9 mouse cellular contexts compared by ENCODE assay signal in genomic region chr17:27004431-27004830, GRCm38 (mm10). TPM values are rescaled to one million over a fixed set of nuclear protein-coding genes. Genes with fewer than 3 reads are reported as not detected.
DNase-seq lines count a peak whose midpoint lies in the region; ATAC-seq and TF ChIP-seq lines count a peak whose summit lies in the region.
"Had no signal": no experiment of that assay in that cellular context is flagged by ENCODE, and none has a peak within 500 bp of the region (broad histone marks: within the 10 kb centered on the region; RNA-seq: fewer than 3 reads in every experiment).

No protein-coding gene starts in this region.

- ATAC-seq in neural tube, embryonic 15.5 days (ENCODE audit: low FRiP score), result no peak
- ATAC-seq in midbrain, postnatal 0 days (ENCODE audit: low FRiP score), result no peak

- H3K4me1 ChIP-seq in neural tube, embryonic 15.5 days, result peaks cover 12% of the 10 kb centered on the region
- H3K4me1 ChIP-seq in midbrain, postnatal 0 days (ENCODE audit: insufficient read depth, low read length), result no peaks in the 10 kb centered on the region

- H3K36me3 ChIP-seq in neural tube, embryonic 15.5 days, result no peaks in the 10 kb centered on the region
- H3K36me3 ChIP-seq in midbrain, postnatal 0 days (ENCODE audit: insufficient read depth, low read length), result no peaks in the 10 kb centered on the region
- H3K36me3 ChIP-seq: limb, embryonic 12.5 days had no signal

- peak; percentile 52 to 75 for DNase-seq in cerebellum, postnatal 25 days
- no peak for DNase-seq in cerebellum, adult 11 months
- peak; percentile 67 for DNase-seq in neural tube, embryonic 10.5 days (ENCODE audit: extremely low spot score, low spot score)
- DNase-seq in cerebellum, postnatal 4 days (ENCODE audit: low spot score in 2 of 2), result peak; percentile 47 to 69
- DNase-seq in kidney, adult 9 months, result peak; percentile 69
- DNase-seq in midbrain, postnatal 0 days (ENCODE audit: low spot score), result peak; percentile 17
- DNase-seq in yolk sac, embryonic 10.5 days (ENCODE audit: low spot score), result peak; percentile 20

- H3K27me3 ChIP-seq in neural tube, embryonic 15.5 days (replicated peaks), result no peaks in the 10 kb centered on the region
- no peaks in the 10 kb centered on the region for H3K27me3 ChIP-seq in midbrain, postnatal 0 days (ENCODE audit: insufficient read depth, low read length)

- no peak overlapping the region for H3K9ac ChIP-seq in neural tube, embryonic 15.5 days (replicated peaks)
- H3K9ac ChIP-seq in midbrain, postnatal 0 days (replicated peaks; ENCODE audit: low read length, poor library complexity, severe bottlenecking), result no peak overlapping the region
- H3K9ac ChIP-seq: limb, embryonic 12.5 days had no signal

- 37% methylated on average over 9 of the region's 9 CpGs for WGBS in neural tube, embryonic 15.5 days
- 40% methylated on average over 9 of the region's 9 CpGs for WGBS in midbrain, postnatal 0 days

- no peak overlapping the region for H3K27ac ChIP-seq in neural tube, embryonic 15.5 days (replicated peaks)
- H3K27ac ChIP-seq in midbrain, postnatal 0 days (ENCODE audit: low read depth, low read length), result no peak overlapping the region
- H3K27ac ChIP-seq: limb, embryonic 12.5 days had no signal

- H3K4me2 ChIP-seq in neural tube, embryonic 15.5 days, result no peak overlapping the region
- H3K4me2 ChIP-seq in midbrain, postnatal 0 days (ENCODE audit: low read depth, low read length, poor library complexity, severe bottlenecking), result no peak overlapping the region
- H3K4me2 ChIP-seq: limb, embryonic 12.5 days had no signal

- peak; percentile 75 for TF ChIP-seq CTCF in midbrain, postnatal 0 days (IDR thresholded peaks at IDR 0.05)

- no peak overlapping the region for H3K4me3 ChIP-seq in neural tube, embryonic 15.5 days (replicated peaks)
- H3K4me3 ChIP-seq in midbrain, postnatal 0 days (ENCODE audit: low read depth, low read length), result no peak overlapping the region
- H3K4me3 ChIP-seq: limb, embryonic 12.5 days had no signal

- H3K9me3 ChIP-seq in neural tube, embryonic 15.5 days (replicated peaks), result no peaks in the 10 kb centered on the region
- H3K9me3 ChIP-seq in midbrain, postnatal 0 days (ENCODE audit: low read length), result no peaks in the 10 kb centered on the region
- H3K9me3 ChIP-seq: limb, embryonic 12.5 days had no signal

RNA-seq across cellular contexts. Expression of gene Bak1, which starts 24.4 kb away (rescaled TPM):
- 4.5 TPM in 2 replicates for polyA plus RNA-seq in neural tube, embryonic 15.5 days (2015; fragmentation: Nextera tagmentation; extraction: Ambion mirVana)
- 57.3 and 82.4 TPM in 2 replicates for total RNA-seq in midbrain, postnatal 0 days (2014; rRNA removed)
- 3.9 and 5.3 TPM in 2 replicates for polyA plus RNA-seq in midbrain, postnatal 0 days (2015; fragmentation: Nextera tagmentation; extraction: Ambion mirVana)

RNA-seq across cellular contexts. Expression of gene Zbtb9, which starts 31.5 kb away (rescaled TPM):
- polyA plus RNA-seq in neural tube, embryonic 15.5 days (2015; fragmentation: Nextera tagmentation; extraction: Ambion mirVana), result 15.9 and 16.0 TPM in 2 replicates
- total RNA-seq in midbrain, postnatal 0 days (2014; rRNA removed), result 16.1 and 19.4 TPM in 2 replicates
- 6.6 and 6.7 TPM in 2 replicates for polyA plus RNA-seq in midbrain, postnatal 0 days (2015; fragmentation: Nextera tagmentation; extraction: Ambion mirVana)

RNA-seq across cellular contexts. Expression of gene Itpr3, which starts 52.7 kb away (rescaled TPM):
- 0.82 and 2.9 TPM in 2 replicates for polyA plus RNA-seq in neural tube, embryonic 15.5 days (2015; fragmentation: Nextera tagmentation; extraction: Ambion mirVana)
- total RNA-seq in midbrain, postnatal 0 days (2014; rRNA removed), result 4.5 and 4.7 TPM in 2 replicates
- polyA plus RNA-seq in midbrain, postnatal 0 days (2015; fragmentation: Nextera tagmentation; extraction: Ambion mirVana), result 0.39 and 0.90 TPM in 2 replicates
